In the genomic region with DNA sequence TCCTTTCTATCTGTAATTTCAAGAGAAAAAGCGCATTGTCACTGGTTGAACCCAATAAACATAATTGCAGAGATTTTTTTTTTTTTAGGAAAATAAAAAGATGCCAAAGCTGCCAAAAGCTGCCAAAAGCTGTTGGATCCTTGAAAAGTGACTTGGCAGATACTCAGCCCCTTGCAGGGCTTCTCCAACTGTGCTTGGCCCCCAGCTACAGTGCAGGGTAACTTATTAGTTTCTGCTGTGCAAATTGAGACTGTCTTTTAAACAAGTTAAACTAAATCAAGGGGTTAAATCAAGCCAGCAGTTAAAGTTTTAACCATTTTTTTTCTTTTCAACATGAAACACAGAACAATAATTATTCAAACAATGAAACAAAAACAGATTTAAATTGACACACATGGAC, we compare ENCODE assay signal across 21 mouse cellular contexts.
"Had no signal": no experiment of that assay in that cellular context is flagged by ENCODE, and none has a peak within 500 bp of the region (broad histone marks: within the 10 kb centered on the region; RNA-seq: fewer than 3 reads in every experiment).

No protein-coding gene starts in this region.

- H3K4me1 ChIP-seq: limb, embryonic 12.5 days; limb, embryonic 15.5 days; midbrain, embryonic 12.5 days; midbrain, embryonic 15.5 days; neural tube, embryonic 12.5 days; neural tube, embryonic 15.5 days had no signal

- H3K36me3 ChIP-seq: limb, embryonic 12.5 days; limb, embryonic 15.5 days; midbrain, embryonic 12.5 days; midbrain, embryonic 15.5 days; neural tube, embryonic 12.5 days; neural tube, embryonic 15.5 days had no signal

- H3K27ac ChIP-seq: limb, embryonic 12.5 days; limb, embryonic 15.5 days; liver, embryonic 14.5 days; macrophage; midbrain, embryonic 12.5 days; midbrain, embryonic 15.5 days; neural tube, embryonic 12.5 days; neural tube, embryonic 15.5 days; stomach, postnatal 0 days had no signal

- H3K9me3 ChIP-seq: limb, embryonic 12.5 days; limb, embryonic 15.5 days; midbrain, embryonic 12.5 days; midbrain, embryonic 15.5 days; neural tube, embryonic 12.5 days; neural tube, embryonic 15.5 days had no signal

- H3K4me3 ChIP-seq: limb, embryonic 12.5 days; limb, embryonic 15.5 days; midbrain, embryonic 12.5 days; midbrain, embryonic 15.5 days; neural tube, embryonic 12.5 days; neural tube, embryonic 15.5 days had no signal

- H3K9ac ChIP-seq: limb, embryonic 12.5 days; limb, embryonic 15.5 days; liver, embryonic 14.5 days; liver, postnatal 0 days; lung, embryonic 14.5 days; midbrain, embryonic 12.5 days; midbrain, embryonic 15.5 days; neural tube, embryonic 12.5 days; neural tube, embryonic 15.5 days had no signal

- H3K27me3 ChIP-seq: limb, embryonic 12.5 days; limb, embryonic 15.5 days; midbrain, embryonic 12.5 days; midbrain, embryonic 15.5 days; neural tube, embryonic 12.5 days; neural tube, embryonic 15.5 days had no signal

- ATAC-seq: liver, postnatal 0 days; lung, postnatal 0 days; midbrain, embryonic 15.5 days had no signal

- H3K4me2 ChIP-seq: limb, embryonic 12.5 days; limb, embryonic 15.5 days; liver, embryonic 11.5 days; lung, embryonic 14.5 days; midbrain, embryonic 12.5 days; midbrain, embryonic 15.5 days; neural tube, embryonic 12.5 days; neural tube, embryonic 15.5 days had no signal

- DNase-seq: kidney, postnatal 10 days; kidney, postnatal 36 days; left cerebral cortex, postnatal 4 days; liver, postnatal 0 days; lung, embryonic 14.5 days; right cerebral cortex, adult 18-20 months; right cerebral cortex, postnatal 14 days; right cerebral cortex, postnatal 4 days; thymus, adult 2 months; thymus, postnatal 25 days had no signal
